Mouse (Mus musculus) spleen, adult 2 months (tissue): ENCODE measurements at regions not wholly inside any gene's neighbourhood (a gene's known extent, or its start where the extent isn't known, plus 50 kb on each side); places are given as distances from the start of the nearest gene placed in this dataset.
A peak's percentile ranks its signal among the peaks of the same experiment; 100 is the strongest.
"Not testable (repeated sequence)": the region's sequence is repeated elsewhere in the genome, so short reads cannot be mapped to it uniquely, and the experiment has no call there.

ENCODE experiments used
- DNase-seq, 2 experiments: peaks; one replicate each; pipeline versions ENCODE4 v3.0.0 to v3.0.0-alpha.2; 2012 to 2021; ENCODE audit warnings: low spot score in 2 of 2, low read depth in 1 of 2
- H3K27ac ChIP-seq: fragments of 200-500 bp; 2 replicates; pipeline ENCODE4 v1.5.1; 2012; ENCODE audit warnings: low read length, inconsistent platforms; ENCODE audit not compliant: insufficient read depth
- H3K27me3 ChIP-seq: fragments of 200-500 bp; 2 replicates; pipeline ENCODE4 v1.6.1; 2012; ENCODE audit warnings: mild to moderate bottlenecking, moderate library complexity, low read length, inconsistent platforms; ENCODE audit not compliant: control insufficient read depth, insufficient read depth
- H3K36me3 ChIP-seq: fragments of 200-500 bp; 2 replicates; pipeline ENCODE4 v1.6.1; 2012; ENCODE audit warnings: mild to moderate bottlenecking, low read length, inconsistent platforms; ENCODE audit not compliant: control insufficient read depth, insufficient read depth
- H3K4me1 ChIP-seq: fragments of 200-500 bp; 2 replicates; pipeline ENCODE4 v1.6.1; 2011; ENCODE audit warnings: inconsistent platforms; ENCODE audit not compliant: control insufficient read depth, insufficient read depth, insufficient read length
- H3K4me3 ChIP-seq: fragments of 200-500 bp; 2 replicates; pipeline ENCODE4 v1.5.1; 2011; ENCODE audit warnings: mild to moderate bottlenecking, inconsistent platforms; ENCODE audit not compliant: insufficient read depth, insufficient read length; ENCODE audit errors: extremely low read depth
- CTCF ChIP-seq: fragments of 200-500 bp; IDR thresholded peaks from 2 replicates; pipeline ENCODE4 v1.5.1; 2011; ENCODE audit warnings: mild to moderate bottlenecking, inconsistent platforms; ENCODE audit not compliant: insufficient read depth, insufficient read length, insufficient replicate concordance; ENCODE audit errors: extremely low read depth
- POLR2A ChIP-seq: fragments of 200-500 bp; IDR thresholded peaks from 2 replicates; pipeline ENCODE4 v1.6.1; 2011; ENCODE audit warnings: low read depth, low read length, inconsistent platforms
- WGBS: fragments of 180-500 bp; shearing (Covaris S2); methylation state at CpG from one replicate; pipeline ENCODE4 v1.1.7; 2018; 5-methylcytosine and 5-hydroxymethylcytosine counted together

DNA sequence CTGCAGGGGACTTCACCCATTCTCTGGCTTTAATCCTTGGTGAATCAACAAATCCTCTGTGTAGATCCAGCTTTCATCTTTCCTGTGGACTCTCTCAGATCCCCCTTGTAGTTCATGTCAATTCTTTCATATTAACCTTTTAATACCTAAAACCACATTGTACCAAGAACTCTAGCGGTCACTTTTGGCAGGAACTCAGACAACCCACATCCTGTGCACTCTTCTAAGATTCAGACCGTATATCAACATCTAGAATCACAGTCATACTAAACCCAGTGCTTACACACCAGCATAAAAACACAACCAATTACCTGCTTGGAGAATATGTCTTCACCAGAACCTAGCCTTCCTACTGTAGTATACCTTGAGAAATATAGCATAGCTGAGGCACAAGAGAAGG is 444.6 kb upstream of the Pdcd1 start:
- Histone ChIP-seq H3K27ac (no peak overlapping the region), H3K4me1 (no peaks in the 10 kb centered on the region), H3K36me3 (no peaks in the 10 kb centered on the region), H3K4me3 (no peak overlapping the region), H3K27me3 (no peaks in the 10 kb centered on the region)
- TF ChIP-seq CTCF = no peak
- TF ChIP-seq POLR2A = no peak
- no peak for DNase-seq
- 22% methylated on average over 2 of the region's 2 CpGs for WGBS

DNA sequence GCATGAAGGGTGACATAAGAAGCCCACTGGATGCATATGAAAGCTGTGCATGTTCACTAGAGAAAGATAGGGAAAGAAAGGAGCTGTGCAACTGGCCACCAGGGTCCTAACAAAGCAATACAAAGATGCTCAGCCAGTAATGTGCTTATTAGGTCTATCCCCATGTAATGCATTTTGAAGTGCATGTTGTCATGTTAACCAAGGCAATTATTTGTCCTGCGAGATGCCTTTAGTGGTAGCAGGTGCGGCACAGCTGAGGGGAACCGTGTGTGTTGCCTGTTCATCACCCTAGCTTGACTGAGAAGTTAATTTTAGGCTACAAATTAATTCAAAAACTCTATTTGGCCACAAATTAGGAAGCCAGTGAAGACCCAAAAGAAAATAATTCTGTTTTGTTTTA is 444.0 kb upstream of the Pdcd1 start:
- 76% methylated on average over 3 of the region's 3 CpGs for WGBS
- no peaks in the 10 kb centered on the region for H3K36me3 ChIP-seq
- no peaks in the 10 kb centered on the region for H3K27me3 ChIP-seq
- no peak for TF ChIP-seq CTCF
- TF ChIP-seq POLR2A = no peak
- DNase-seq = no peak
- no peak overlapping the region for H3K4me3 ChIP-seq
- H3K4me1 ChIP-seq = no peaks in the 10 kb centered on the region
- no peak overlapping the region for H3K27ac ChIP-seq

GRCm38 (mm10) chr1:94487062-94487461 is 434.7 kb upstream of the Pdcd1 start:
- H3K36me3 ChIP-seq = no peaks in the 10 kb centered on the region
- 4% methylated on average over 3 of the region's 3 CpGs for WGBS
- TF ChIP-seq CTCF = no peak
- no peak for TF ChIP-seq POLR2A

GRCm38 (mm10) chr1:94469834-94470233 is 417.5 kb upstream of the Pdcd1 start:
- H3K27me3 ChIP-seq, H3K36me3 ChIP-seq, H3K4me1 ChIP-seq, H3K4me3 ChIP-seq, H3K27ac ChIP-seq: not testable (repeated sequence)
- DNase-seq = peak in 1 of 2 experiments; percentile 18
- 94% methylated on average over 18 of the region's 18 CpGs for WGBS

More at GRCm38 (mm10) chr1:94487062-94487461, 434.7 kb upstream of the Pdcd1 start:
- no peak overlapping the region for H3K27ac ChIP-seq
- H3K27me3 ChIP-seq = no peaks in the 10 kb centered on the region
- H3K4me3 ChIP-seq = no peak overlapping the region
- no peaks in the 10 kb centered on the region for H3K4me1 ChIP-seq
- DNase-seq = no peak

DNA sequence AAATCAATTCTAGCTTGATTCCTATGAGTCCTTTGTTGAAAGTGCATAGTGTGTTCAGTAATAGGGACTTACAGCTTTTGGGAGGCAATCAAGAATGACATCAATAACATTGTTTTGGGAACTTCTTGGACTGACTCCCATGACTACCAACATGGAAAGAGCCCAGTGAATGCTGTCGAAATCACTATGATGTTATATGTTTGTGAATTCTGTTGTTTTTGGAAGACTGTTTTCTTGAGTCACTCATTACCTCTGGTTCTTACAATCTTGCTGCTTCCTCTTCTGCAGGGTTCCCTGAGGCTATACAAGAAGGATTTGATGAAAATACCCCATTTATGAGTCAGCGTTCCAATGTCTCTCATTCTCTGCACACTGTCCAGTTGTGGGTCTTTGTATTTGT is 371.4 kb upstream of the Pdcd1 start:
- WGBS = 88% methylated on average over 2 of the region's 2 CpGs
- Histone ChIP-seq H3K27me3 (no peaks in the 10 kb centered on the region), H3K4me3 (no peak overlapping the region), H3K27ac (no peak overlapping the region), H3K4me1 (no peaks in the 10 kb centered on the region), H3K36me3 (no peaks in the 10 kb centered on the region)
- TF ChIP-seq POLR2A (no peak), CTCF (no peak)
- DNase-seq = no peak

GRCm38 (mm10) chr1:94413043-94413442 is 360.7 kb upstream of the Pdcd1 start:
- no peaks in the 10 kb centered on the region for H3K27me3 ChIP-seq
- H3K27ac ChIP-seq = no peak overlapping the region
- TF ChIP-seq POLR2A (no peak), CTCF (no peak)
- no peak for DNase-seq
- no peaks in the 10 kb centered on the region for H3K36me3 ChIP-seq
- H3K4me3 ChIP-seq = no peak overlapping the region
- no peaks in the 10 kb centered on the region for H3K4me1 ChIP-seq
- 95% methylated on average over 9 of the region's 9 CpGs for WGBS

GRCm38 (mm10) chr1:94366606-94367005 is 314.3 kb upstream of the Pdcd1 start:
- WGBS = 85% methylated on average over 1 of the region's 1 CpGs
- Histone ChIP-seq H3K27ac (no peak overlapping the region), H3K36me3 (no peaks in the 10 kb centered on the region), H3K4me3 (no peak overlapping the region), H3K4me1 (no peaks in the 10 kb centered on the region), H3K27me3 (no peaks in the 10 kb centered on the region)
- TF ChIP-seq POLR2A = no peak
- TF ChIP-seq CTCF = no peak
- no peak for DNase-seq
